Mouse (Mus musculus) frontal cortex, postnatal 36 days (tissue): ENCODE results near the gene Edn2.
A peak's percentile ranks its signal among the peaks of the same experiment; 100 is the strongest.

Source experiments
- DNase-seq, 2 experiments: peaks; one replicate each; pipeline ENCODE4 v3.0.0; 2022; ENCODE audit warnings: low spot score in 2 of 2

The Edn2 gene

DNA sequence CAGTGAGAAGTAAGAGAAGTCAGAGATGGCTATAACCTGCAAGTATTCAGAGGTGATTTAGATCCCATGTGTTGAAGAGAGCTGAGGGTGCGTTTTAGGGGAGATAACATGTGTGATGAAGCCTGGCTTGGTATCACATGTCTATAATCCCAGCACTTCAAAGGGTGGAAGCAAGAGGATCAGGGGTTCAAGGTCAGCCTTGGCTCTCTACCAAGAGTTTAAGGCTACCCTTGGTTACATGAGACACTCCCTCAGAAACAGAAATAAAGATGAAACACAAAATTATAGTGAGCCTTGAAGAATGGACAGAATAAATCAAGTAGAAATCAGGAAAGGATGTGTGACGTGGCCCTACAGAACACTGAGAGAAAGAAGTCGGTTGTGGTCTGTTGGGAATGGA lies 7.3 kb upstream of the Edn2 start:
- DNase-seq: no peak

DNA sequence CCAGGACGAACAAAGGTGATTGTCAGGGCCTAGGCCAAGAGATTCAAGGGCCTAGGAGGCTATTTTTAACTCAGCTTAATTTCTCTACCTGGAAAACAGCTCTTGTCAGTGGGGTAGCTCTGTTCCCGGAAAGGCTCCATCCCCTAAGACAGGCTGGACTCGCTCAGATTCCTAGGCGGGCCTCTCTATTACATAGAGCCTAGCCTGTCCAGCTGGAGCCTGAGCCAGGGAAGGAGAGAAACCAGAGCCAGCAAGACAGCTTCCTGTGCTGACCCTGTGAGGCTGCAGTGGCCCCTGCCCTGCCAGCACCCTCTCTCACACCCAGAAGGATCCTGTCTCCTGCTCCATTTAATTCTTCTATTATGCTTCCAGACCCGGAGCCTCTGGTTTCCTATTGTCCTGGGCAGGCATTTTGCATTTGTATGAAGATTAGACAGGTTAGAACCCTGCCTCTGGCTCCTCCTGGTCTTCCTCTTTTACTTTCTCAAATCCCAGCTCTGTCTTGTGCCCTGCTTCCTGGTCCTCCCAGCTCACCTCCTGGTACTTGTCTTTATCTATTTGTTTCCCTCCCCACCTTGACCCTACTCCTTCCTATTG lies 2.2 kb upstream of the Edn2 start:
- DNase-seq: no peak

DNA sequence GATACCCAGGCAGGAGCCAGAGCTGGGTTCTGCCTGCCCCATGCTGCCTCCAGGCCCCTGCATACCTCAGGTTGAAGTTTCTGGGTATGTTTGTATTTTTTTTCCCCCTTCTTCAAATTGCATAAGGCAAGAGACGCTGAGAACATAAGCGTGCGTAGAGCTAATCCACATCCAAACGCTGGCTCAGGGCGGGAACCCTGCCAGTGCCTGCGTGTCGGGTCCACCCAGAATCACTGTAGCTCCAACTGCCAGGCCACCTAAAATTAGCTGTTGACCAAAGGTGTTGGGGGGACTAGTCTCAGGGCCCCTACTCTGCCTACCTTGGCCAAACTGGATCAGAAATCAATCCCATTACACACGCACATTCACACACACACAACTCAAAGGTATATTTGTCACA lies 1.6 kb downstream of the Edn2 start:
- DNase-seq: no peak

DNA sequence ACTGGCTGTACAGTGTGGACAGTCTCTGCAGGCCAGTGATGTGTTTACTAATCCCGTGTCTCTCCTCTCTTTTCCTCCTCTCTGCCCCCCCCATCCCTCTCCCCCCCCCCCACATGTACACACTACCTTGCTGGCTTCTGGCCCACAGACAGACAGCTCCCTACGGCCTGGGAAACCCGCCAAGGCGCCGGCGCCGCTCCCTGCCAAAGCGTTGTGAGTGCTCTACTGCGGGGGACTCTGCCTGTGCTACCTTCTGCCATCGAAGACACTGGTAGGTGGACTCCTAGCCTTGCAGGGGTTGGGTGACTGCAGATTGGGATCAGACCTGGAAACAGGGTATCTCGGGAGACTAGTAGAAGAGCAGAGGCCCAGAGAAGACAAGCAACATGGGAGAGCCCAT lies 2.2 kb downstream of the Edn2 start:
- DNase-seq: peak; percentile 59 to 65

DNA sequence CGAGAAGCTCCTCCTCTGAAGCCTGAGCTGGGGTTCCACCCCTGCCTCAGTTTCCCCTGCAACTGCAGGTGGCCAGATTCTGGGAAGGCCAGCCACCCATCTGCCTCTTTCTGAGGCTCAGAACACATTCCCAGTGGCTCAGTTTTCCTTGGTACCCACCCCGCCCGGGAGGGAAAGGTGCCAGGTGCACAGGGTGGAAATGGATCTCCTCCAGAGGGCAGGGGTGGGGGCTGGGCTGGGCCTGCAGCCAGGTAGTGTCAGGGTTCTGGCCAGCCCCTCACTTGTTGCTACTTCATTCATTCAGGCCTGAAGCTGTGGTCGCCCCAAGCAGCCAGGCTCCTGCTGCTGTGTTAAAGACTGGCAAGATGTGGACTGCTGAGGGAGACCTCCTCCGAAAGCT lies 3.3 kb downstream of the Edn2 start:
- DNase-seq: no peak

DNA sequence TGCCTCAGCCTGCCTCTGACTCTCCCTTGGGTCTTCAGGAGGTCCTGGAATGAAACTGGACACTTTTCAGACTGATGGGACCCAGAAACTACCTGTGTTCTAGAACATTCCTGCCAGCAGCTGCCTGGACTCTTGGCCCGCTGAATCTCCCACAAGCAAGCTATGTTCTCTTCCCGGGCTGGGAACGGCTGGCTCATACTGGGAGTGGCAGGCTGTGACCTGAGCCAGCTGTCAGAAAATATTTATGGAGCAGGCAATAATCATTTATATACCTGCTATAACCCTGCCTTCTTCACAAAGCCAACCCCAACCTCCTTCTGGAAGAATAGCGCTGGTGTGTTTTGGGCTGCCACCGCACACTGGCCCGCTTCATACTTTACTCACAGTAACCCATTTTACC lies 6.8 kb downstream of the Edn2 start:
- no peak for DNase-seq

DNA sequence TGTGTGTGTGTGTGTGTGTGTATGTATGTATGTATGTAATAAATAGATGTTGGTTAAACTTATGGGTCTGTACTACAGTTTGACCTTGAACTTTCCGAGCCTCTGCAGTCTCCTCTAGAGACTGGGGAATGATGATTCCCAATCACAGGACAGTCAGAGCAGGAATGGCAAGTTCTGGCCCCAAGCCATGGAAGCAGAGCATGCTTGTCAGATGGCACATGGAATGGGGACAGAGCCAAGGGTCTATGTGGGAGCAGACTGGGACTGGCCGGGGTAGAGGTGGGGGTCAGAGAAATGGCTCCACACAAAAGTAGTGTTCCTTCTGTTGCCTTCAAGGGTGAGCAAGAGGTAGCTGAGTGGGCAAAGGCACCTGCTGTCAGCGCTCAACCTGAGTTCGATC lies 7.3 kb downstream of the Edn2 start:
- DNase-seq: no peak

DNA sequence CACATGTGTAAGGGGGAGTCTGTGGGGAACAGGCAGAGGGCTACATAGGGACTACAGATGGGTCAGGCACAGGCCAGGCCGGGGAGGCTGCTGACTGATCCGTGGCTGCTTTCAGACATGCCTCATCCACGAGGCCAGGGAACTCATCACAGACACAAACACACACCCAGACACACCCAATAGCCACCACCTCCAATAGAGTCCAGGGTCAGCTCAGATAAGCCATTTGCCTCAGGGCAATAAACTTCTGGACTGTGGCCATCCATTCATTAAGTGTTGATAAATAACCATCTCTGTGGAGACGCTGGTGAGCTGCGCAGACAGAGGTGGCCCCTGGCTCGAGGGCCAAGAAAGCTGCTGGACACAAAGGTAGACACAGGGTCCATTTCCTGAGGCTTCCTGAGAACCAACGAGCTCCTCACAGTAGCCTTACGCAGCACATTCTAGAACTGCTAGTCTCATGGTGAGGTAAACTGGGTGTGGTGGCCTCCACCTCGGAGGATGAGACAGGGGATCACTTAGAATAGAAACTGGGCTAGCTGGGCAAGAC lies 9.5 kb downstream of the Edn2 start:
- no peak for DNase-seq

DNA sequence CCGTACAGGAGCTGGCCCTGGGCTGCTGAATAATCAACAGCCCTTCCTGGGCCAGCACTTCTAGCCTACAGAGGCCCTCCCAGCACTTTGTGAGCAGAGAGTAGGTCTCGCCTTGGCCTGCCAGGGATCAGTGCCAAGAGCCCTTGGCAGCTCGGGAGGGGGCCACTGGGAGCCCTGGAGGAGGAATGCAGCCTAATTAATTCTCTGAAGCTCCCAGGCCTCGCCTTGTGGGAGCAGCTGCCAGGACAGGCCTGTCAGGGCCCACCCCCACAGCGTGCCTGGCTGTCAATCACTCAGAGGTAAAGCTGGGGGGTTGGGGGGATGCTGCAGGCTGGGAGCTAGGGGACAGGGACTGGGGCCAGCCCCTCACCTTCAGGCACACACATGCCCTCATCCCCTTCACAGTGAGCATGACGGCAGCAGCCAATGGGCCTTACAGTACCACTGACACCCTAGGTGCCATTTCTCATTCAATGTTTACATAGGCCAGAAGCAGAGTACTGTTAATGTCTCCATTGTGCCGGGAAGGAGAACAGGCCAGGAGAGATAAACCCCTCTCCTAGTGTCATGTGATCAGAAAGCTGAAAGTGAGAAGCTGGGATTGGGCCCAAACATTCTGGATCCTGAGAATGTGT lies 11.2 kb downstream of the Edn2 start:
- peak; percentile 33 to 45 for DNase-seq

DNA sequence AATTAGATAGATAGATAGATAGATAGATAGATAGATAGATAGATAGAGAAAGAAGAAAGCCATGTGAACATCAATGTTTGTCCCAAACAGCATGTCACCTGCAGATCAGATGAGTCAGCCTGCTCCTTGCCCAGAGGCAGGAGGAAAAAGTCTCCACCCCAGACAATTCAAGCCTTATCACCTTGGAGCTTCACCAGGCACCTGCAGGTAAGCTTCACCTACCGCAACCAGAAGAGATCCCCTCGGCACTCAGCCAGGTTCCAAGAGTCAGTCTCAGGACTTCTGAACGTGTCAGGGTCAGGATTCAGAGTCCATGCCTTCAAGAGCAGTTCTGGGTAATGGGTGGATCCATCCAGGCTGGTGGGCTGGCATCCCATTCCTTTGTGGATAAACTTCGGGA lies 18.1 kb downstream of the Edn2 start:
- no peak for DNase-seq

DNA sequence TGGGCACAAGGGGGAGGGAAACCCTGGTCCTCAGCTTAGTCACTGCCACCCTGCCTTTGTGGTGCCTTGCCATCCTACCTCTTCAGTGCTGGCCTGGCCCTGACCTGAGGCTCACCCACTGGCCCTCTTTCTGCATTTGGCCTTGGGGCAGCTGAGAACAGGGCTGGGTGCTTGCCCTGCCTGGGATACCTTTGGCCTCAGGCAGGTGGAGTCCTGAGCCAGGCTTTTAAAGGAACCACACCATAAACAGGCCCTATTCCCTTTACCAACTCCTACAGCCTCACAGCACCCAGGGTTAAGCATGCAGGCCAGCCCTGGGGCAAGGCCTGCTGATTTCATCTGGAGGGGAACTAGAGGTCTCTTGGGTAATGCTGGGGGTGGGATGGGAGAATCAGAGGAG lies 19.5 kb downstream of the Edn2 start:
- no peak for DNase-seq

DNA sequence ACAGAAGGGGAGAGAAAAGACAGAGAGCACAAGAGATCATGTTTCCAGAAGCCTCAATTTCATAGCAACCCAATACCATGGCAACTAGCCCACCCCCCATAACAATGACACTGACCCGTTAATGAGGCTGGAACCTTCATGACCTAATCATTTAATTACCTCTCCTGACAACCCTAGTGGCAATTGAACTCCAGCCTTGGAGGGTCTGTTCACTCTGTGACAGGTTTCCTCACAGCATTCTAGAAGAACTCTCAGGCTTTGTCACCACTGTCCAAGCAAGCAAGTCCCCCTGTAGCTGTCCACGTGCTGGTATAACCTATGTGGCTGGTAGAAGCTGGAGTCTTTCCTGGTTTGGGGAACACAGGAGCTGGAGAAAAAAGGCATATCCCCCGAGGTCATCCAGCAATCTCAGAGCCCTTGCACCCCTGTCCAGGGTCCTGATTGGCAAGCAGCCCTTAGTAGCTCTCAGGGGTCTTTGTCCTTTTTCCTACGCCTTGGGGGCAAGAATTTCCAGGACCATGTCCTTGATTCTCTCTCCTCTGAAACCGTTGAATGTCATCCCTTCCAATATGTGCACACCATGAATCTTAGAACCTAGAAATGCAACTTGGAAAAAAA lies 23.5 kb downstream of the Edn2 start:
- no peak for DNase-seq

DNA sequence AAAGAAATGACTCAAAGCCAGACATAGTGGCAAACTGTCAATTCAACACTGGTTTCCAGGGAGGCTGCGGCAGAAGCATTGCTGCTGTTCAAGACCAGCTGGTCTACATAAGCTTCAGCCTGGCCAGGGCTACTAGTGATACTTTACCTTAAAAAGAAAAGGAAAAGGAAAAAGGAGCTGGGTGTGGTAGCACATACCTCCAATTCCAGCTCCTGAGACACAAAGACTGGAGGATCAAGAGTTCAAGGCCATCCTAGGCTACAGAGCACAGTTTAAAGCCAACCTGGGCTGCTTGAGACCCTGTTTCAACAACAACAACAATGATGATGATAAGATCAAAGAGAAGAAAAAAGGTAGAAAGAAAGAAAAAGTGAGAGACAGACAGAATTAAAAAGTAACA lies 25.4 kb downstream of the Edn2 start:
- no peak for DNase-seq

DNA sequence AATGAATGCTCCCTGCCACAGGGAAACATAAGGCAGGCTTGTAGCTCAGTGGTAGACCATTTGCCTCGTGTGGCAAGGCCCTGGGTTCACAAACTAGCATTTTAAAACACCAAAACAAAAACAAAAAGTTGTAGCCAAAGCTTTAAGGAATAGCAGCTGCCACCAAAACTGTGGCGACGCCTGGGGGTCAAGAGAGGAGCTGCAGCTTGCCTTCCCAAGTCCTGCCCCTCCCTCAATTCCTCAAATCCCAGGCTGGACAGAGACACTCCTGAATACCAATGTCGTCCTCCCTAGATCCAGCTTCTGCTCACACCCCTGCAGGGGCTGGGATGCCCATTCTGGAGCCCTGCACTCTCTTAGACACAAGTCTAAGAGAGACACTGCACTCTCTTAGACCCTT lies 25.9 kb downstream of the Edn2 start:
- no peak for DNase-seq

DNA sequence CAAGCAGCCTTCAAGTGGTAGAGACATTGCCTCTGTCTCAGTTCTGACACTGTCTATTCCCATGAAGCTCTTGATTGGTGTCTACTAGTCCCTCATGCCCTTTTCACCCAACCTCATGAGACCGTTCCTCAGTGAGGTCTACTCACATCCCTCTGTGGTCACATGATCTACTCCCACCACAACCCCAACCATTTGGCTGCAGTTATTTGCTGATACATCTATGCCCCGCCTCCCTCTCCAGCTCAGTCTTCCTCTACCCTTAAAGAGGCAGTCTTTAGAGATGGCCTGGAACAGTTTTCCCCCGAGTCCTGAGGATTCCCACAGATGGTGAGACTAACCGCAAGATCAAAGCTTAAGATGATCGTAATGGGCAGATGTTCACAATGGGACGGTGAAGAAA lies 27.2 kb downstream of the Edn2 start:
- DNase-seq: no peak

DNA sequence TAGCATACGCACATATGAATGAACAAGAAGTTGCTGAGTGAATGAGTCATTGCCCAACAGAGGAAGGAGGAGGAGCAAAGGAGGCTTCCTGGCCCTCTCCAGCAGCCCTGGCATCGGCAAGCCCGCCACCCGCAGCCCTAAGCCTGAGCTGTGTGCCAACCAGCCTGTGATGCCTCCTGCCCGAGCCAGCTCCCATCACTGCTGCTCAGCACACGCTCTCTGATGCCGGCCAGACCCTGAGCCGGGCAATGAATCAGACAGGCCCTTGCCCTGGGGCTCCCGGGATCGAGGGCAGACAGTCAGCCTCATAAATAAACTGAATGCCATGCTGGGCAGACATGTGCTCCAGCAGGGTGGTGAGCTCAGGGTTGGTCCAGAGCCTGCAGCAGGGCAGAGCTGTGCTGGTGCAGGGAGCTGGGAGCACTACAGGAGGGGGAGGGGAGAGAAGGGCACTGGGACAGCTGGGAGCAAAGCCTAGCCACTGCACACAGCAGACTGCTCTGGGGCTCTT lies 27.7 kb downstream of the Edn2 start:
- peak; percentile 74 for DNase-seq

DNA sequence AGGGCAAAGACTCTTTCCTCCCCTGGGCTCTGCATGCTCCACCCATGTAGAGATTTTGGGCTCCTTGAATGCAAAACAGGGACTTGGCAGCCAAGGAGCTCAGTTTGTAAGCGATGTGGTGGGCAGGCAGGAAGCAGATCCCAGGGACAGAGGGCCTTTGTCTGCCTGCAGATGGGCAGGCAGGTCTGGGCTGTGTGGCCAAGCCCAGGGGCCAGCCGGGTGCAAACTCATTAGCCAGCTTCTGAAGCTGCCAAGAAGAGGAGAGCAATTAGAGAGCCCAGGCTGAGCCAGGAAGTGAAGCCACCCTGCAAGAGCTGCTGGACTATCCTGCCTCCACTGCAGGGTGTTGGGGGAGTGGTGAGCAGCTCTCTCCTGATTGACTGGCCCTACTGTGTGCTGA lies 28.9 kb downstream of the Edn2 start:
- peak; percentile 45 to 53 for DNase-seq

DNA sequence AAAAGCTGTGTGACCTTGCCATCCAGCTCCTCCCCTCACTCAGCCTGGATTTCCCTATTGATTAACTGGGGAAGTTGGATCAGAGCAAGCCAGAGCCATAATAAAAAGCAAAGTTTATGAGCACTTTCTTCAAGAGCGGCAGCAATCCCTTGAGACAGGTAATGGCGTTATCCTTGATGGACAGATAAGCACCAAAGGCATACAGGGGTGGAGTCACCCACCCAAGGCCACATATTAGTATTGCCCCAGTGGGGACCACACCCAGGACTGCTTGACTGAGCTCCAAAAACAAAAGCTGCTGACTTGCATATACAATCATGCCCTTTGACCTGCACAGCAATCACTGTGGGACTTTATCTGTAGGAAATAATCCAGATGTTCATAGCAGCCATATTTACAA lies 31.0 kb downstream of the Edn2 start:
- no peak for DNase-seq

DNA sequence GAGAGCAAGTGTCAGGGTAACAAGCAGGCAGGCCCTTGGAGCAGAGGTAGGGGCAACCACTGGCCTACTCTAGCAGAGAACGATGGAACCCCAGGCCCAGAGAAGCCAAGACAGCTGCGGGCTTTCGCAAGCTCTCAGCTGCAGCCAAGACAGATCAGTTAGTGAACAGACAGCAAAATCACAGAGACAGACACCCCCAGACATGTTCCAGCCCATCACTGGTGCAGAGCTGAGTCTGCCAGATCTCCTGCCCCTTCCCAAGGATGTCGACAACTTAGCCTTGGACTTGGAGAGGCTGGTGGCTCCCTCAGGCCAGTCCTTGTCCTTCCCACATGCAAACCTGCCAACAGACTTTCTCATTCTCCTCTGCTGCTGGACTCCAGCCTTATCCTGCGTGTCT lies 33.0 kb downstream of the Edn2 start:
- DNase-seq: no peak

DNA sequence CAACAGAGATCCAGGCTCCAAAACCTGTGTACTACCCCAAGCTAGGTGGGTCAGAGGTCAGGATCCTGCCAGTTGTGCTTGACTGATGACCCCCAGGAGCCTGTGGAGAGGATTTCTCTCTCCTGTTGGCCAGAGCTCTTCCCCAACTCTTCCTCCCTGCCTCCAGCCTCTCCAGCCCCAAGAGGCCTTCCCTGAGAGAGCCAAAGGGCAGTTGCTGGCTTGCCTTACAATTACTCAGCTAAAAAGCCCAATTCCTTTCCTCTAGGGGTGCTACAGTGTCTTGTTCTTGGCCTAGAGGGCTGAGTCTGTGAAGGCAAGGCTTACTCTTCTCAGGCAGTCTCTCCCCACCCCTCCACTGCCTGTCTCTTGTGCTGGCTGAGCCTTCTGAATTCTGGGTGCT lies 34.0 kb downstream of the Edn2 start:
- DNase-seq: no peak

DNA sequence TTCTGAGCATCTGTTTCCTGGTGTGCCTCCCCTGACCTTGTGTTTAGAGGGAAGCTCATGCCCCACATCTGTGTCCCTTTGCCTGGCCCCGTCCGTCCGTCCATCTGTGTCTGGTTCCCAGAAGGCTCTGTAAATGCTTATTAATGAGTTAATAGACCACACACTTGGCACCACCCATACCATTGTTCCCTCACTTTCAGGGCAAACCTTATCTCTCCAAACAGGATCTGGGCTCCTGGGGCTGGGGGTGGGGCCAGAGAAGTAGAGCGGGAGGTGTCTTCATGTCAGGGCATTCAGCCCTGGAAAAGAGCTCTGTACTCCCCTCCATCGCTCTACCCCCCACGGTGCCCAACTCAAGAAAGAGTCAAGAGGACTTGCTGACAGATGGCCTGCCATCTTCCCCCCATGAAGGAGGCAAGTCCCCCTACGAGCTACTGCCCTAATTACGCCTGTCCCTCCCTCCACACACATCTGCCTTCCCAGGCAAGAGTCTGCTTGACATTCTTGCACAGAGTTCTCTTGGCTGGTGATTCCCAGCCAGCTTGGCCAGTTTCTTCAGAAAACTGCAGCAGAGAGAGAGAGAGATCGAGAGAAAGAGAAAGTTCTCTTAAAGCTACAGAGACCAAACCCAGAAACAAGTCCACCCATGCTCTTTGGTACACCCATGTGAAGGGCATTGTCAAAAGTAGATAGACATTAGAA lies 38.3 kb downstream of the Edn2 start:
- no peak for DNase-seq

DNA sequence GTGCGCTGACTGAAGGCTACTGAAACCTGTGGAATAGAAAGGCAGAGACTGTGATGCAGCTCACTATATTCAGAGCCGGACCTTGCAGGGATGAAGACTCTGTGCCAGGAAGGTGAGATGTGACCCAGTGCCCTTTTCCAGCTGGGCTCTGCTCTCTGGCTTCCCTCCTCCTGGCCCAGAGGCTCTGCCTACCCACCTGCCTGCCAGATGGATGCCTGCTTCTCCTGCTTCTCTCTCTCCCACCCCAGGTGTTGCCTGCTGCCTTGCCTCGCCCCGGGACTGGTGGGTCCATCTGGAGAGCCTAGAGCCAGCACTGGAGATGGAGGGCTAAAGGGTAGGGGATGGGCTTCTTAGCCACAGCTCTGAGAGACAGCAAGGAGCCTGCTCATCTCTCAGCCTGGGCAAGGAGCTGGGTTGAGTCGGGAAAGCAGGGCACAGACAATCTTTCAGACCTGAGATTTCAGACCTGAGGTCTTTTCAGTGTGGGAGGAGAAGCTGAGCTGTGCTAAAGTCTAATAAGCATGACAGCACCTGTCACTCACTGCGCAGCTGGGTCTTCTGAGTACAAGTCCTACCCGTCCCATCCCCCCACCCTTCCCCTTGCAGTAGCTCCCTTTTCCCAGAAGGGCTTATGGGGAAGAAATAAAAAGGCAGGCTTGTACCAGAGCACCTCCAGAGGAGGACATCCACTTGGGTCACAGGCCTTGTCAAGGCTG lies 39.7 kb downstream of the Edn2 start:
- no peak for DNase-seq
